Mouse (Mus musculus): ENCODE data around the gene Tap2.

DNA sequence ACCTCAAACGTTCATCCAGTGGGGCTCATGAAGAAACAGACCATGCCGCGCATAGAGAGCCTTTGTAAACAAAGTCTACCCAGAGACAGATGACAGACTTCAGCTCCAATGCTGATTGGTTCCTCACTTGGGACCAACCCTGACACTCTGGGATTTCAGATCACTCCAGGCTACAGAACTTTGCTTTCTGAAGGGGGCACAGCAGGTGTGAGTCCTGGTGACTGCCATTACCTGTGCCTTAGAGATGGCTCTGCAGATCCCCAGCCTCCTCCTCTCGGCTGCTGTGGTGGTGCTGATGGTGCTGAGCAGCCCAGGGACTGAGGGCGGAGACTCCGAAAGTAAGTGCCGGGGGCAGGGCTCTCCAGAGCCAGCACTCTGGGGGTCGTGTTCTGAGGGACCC is 59.7 kb downstream of the Tap2 start:
- TF ChIP-seq CTCF (IDR thresholded peaks at IDR 0.05; ENCODE audit: control insufficient read depth, insufficient read depth, low read length) (no peak), POLR2A (IDR thresholded peaks at IDR 0.05; ENCODE audit: borderline replicate concordance, control insufficient read depth, low read depth, low read length) (peak; percentile 48; the same call in 1 of the 2 replicates)

Measured in bone marrow, adult 2 months (tissue).